Mouse (Mus musculus) cerebellum, adult 2 months (tissue): ENCODE measurements around the gene Flot2.

Experiments
- CTCF ChIP-seq: fragments of 200-500 bp; IDR thresholded peaks from 2 replicates; pipeline ENCODE4 v1.5.1; 2011; ENCODE audit warnings: low read depth, mild to moderate bottlenecking, control low read depth, low read length, moderate library complexity, borderline replicate concordance; ENCODE audit not compliant: insufficient read depth
- POLR2A ChIP-seq: fragments of 200-500 bp; IDR thresholded peaks from 2 replicates; pipeline ENCODE4 v1.6.1; 2011; ENCODE audit warnings: low read length, control low read depth, borderline replicate concordance; ENCODE audit not compliant: insufficient read depth

- TF ChIP-seq POLR2A (no peak), CTCF (no peak)
Observed at GRCm38 (mm10) chr11:78062563-78062962, 24.8 kb downstream of the Flot2 start.
